Mouse (Mus musculus) gastrocnemius, adult 18-20 months (tissue): ENCODE results near the gene Zc3hc1. TPM values are rescaled to one million over a fixed set of nuclear protein-coding genes. Genes with fewer than 3 reads are reported as not detected.

Experiments used
- DNase-seq: peaks from one replicate; pipeline ENCODE4 v3.0.0; 2021; ENCODE audit warnings: low spot score
- total RNA-seq, 2 experiments: library from RNA; stranded (reverse); gene quantifications; 2 replicates each; pipeline ENCODE4 v1.2.3; 2021

Gene Zc3hc1
- total RNA-seq, 2 experiments from 2014 or later, result 16.3 to 18.5 TPM

- DNase-seq, result no peak
These were observed 64.8 kb downstream of the Zc3hc1 start for GRCm38 (mm10) chr6:30325932-30326501.

- DNase-seq, result no peak
These were observed 69.8 kb downstream of the Zc3hc1 start for GRCm38 (mm10) chr6:30321002-30321401.

GRCm38 (mm10) chr6:30319216-30319615, 71.6 kb downstream of the Zc3hc1 start:
- no peak for DNase-seq

Other genes with a start within 250 kb of the Zc3hc1 start
- gene Ube2h, start 86.5 kb downstream of the Zc3hc1 start, total RNA-seq, result 10 to 100 TPM; 64.7 to 69.4 TPM
- 10 to 100 TPM; 38.4 to 41.3 TPM for gene Klhdc10, start 10.8 kb upstream of the Zc3hc1 start, total RNA-seq
- 10 to 100 TPM in 1 of 2 experiments, 1 to 10 TPM in 1; 9.6 to 10.8 TPM for gene Tmem209, start 118.8 kb upstream of the Zc3hc1 start, total RNA-seq
- not detected for gene Ssmem1, start 118.8 kb upstream of the Zc3hc1 start, total RNA-seq
- not detected for gene Cpa2, start 150.6 kb upstream of the Zc3hc1 start, total RNA-seq
- gene Cpa4, start 177.3 kb upstream of the Zc3hc1 start, total RNA-seq, result not detected
- gene Cpa5, start 220.0 kb upstream of the Zc3hc1 start, total RNA-seq, result not detected
- gene Cpa1, start 248.2 kb upstream of the Zc3hc1 start, total RNA-seq, result not detected